Mouse (Mus musculus) layer of hippocampus, adult 8-10 months (tissue): Measurements from ENCODE around the gene Olfr341. TPM values are rescaled to one million over a fixed set of nuclear protein-coding genes. Genes with fewer than 3 reads are reported as not detected.

Source experiments
- DNase-seq, 2 experiments: peaks; one replicate each; pipeline ENCODE4 v3.0.0; 2022; ENCODE audit warnings: low spot score in 2 of 2
- total RNA-seq, 4 experiments: library from RNA; stranded (reverse); gene quantifications; 2 replicates each; pipeline ENCODE4 v1.2.4; 2022

Olfr341 gene
- not detected for total RNA-seq

GRCm38 (mm10) chr2:36482368-36482767 lies at the start of gene Olfr341:
Olfr341 (minus strand) TSS chr2:36482468.
- DNase-seq = no peak

GRCm38 (mm10) chr2:36524698-36525097 lies 42.4 kb upstream of the Olfr341 start, which contains the start of gene Olfr342:
Olfr342 (plus strand) TSS chr2:36524998.
- no peak for DNase-seq

- no peak for DNase-seq
Observed at GRCm38 (mm10) chr2:36473634-36474033, 8.6 kb downstream of the Olfr341 start.

- no peak for DNase-seq
Observed at GRCm38 (mm10) chr2:36452287-36452686, 30.0 kb downstream of the Olfr341 start, which contains the start of gene Olfr340. Olfr340 (plus strand) TSS chr2:36452587.

Other genes with a start within 250 kb of the Olfr341 start
- under 1 TPM in 3 of 4 experiments, not detected in 1; 0.07 to 0.12 (median 0.08) TPM for gene Olfr338, start 108.9 kb downstream of the Olfr341 start, total RNA-seq
- not detected for gene Olfr339, start 63.5 kb downstream of the Olfr341 start, total RNA-seq
- not detected for gene Olfr340, start 29.9 kb downstream of the Olfr341 start, total RNA-seq
- gene Olfr342, start 42.5 kb upstream of the Olfr341 start, total RNA-seq = not detected
- gene Olfr344, start 84.2 kb upstream of the Olfr341 start, total RNA-seq = under 1 TPM in 2 of 4 experiments, not detected in 2; 0.06 to 0.07 TPM
- not detected for gene Olfr345, start 157.6 kb upstream of the Olfr341 start, total RNA-seq
- not detected for gene Olfr346, start 203.3 kb upstream of the Olfr341 start, total RNA-seq
- not detected for gene Olfr347, start 249.4 kb upstream of the Olfr341 start, total RNA-seq